Mouse (Mus musculus) mature B cell (primary cell): ENCODE measurements around the gene Zfp213.
"Not testable (repeated sequence)": the region's sequence is repeated elsewhere in the genome, so short reads cannot be mapped to it uniquely, and the experiment has no call there.

Source experiments
- in situ Hi-C: fragments of 300-500 bp; cut with MboI; formaldehyde crosslinking; loops from 2 replicates; pipeline ENCODE4 v1.14.3; 2019

The Zfp213 gene

DNA sequence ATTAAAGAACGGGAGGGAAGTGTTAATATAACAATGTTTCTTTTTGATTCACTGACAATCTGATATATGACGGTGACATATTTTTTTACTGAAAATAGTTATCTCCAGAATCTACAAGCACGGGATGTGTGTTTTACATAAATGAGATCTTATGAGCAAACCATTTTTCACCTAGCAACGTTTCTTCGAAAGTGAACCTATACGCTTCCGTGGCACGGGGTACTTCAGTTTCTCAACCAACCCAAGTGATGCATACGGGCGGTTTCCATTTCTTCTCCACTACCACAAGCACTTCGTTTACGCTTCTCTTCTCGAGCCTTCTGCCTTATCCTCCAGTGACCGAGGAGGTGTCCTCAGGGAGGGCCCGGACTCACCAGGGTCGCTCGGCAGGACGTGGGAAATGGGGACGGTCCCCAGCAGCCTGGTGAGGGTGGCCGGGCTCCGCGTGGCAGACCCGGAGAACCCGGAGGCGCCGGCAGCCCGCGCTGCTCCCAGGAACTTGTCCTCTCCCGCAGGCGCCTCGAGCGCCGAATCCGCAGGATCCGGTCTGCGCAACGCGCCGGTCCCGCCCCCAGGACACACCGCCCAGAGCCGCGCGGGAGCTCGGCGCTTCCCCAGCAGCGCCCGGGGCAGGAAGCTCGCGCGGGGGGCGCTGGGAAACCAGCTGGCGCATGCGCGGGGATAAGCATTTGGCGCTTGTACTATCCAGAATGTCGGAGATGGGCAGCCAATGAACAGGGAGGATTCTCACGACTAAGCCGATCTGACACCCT lies at the start of gene Zfp213:
TSS of gene Zfp213 (minus strand) at position 644 of the 773 bp plus-strand sequence.
- in situ Hi-C loops = loop anchor here (25.0 kb wide), 1 partner anchor 701 kb away; the partner anchor contains the start of gene Zfp945

DNA sequence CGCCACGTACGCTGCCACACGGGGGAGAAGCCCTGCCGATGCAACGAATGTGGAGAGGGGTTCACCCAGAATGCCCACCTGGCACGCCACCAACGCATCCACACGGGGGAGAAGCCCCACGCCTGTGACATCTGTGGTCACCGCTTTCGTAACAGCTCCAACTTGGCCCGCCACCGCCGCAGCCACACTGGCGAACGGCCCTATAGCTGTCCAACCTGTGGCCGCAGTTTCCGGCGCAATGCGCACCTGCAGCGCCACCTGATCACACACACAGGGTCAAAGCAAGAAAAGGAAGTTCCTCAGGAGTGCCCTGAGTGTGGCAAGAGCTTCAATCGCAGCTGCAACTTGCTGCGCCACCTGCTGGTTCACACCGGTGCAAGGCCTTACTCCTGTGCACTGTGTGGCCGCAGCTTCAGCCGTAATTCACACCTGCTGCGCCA lies 46.3 kb upstream of the Zfp213 start:
- in situ Hi-C loops = no loop called here

DNA sequence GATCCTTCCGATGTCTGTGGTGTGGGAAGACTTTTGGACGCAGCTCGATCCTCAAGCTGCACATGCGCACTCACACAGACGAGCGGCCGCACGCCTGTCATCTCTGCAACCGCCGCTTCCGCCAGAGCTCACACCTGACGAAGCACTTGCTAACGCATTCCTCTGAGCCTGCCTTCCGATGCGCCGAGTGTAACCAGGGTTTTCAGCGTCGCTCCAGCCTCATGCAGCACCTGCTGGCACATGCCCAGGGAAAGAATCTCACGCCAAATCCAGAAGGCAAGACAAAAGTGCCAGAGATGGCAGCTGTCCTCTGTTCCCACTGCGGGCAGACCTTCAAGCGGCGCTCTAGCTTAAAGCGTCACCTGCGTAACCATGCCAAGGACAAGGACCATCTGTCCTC lies 45.6 kb upstream of the Zfp213 start:
- in situ Hi-C loops = no loop called here

DNA sequence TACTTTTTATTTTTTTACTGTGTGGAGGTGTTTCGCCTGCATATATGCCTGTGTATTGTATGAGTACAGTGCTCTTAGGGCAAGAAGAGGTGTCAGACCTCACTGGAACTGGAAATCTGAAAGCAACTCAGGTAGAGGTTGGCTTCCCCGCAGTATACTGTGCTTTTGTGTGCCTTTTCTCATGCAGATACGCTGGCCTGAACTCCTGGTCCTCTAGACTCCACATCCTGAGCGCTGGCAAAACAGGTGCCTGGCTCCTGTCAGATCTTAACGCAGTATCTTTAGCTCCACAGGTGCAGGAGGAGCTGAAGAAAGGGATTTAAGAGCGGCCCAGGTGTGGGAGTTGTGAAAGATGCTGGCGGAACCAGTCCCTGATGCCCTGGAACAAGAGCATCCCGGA lies 41.2 kb upstream of the Zfp213 start:
- in situ Hi-C loops = no loop called here

DNA sequence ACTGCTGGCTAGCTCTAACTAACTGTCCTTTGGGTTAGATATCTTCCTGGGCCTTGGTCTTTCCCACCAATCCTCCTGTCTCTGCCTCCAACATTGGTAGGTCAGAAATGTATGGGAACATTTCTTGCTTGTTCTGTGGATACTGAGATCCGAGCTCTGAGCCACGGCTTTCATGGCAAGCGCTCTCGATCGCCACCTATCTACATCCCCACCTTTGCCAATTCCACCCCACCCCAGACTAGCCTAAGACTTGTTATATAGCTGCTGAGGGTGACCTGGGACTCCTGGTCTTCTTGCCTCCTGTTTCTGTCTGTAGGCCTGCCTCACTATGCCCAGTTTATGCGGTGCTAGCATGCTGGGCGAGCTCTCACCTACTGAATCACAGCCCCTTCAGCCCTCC lies 40.4 kb upstream of the Zfp213 start:
- in situ Hi-C loops = loop anchor here (5.0 kb wide), 1 partner anchor 37 kb away; no protein-coding TSS in a partner anchor

DNA sequence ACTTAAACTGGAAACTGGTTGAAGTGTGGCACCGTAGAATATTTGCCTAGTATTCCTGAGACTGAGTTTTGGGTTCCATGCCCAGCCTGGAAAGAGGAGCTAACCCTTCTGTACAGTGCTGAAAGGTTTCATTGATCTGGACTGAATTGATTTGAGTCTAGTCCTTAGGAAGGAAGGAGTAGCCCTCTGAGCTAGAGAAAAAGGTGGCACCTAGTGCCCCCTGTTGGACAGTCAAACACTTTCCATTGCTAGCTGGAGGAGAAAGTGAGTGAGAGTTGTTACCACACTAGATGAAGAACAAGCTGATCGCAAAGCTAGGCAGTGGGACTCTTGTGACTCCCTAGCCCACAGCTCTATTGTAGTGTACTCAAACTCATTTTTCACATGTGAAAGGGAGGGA lies 39.5 kb upstream of the Zfp213 start:
- in situ Hi-C loops = loop anchor here (5.0 kb wide), 1 partner anchor 36 kb away; no protein-coding TSS in a partner anchor

DNA sequence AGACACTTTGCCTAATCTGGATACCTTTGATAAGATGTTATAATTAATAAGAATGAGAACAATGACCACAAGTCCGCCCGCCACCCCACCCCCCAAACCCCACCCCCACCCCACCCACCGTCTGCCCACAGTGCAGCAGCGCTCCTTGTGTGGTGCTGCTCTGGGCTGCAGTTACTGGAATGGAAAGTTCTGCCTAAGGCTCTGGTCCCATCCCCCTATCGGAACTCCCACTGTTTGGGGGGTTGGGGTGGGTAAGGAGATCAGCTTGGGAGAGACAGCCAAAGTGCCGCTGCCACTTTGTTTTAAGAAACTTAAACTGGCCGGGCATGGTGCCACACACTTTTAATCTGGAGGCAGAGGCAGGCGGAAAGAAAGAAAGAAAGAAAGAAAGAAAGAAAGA lies 39.0 kb upstream of the Zfp213 start:
- in situ Hi-C loops = loop anchor here (5.0 kb wide), 1 partner anchor 36 kb away; no protein-coding TSS in a partner anchor

DNA sequence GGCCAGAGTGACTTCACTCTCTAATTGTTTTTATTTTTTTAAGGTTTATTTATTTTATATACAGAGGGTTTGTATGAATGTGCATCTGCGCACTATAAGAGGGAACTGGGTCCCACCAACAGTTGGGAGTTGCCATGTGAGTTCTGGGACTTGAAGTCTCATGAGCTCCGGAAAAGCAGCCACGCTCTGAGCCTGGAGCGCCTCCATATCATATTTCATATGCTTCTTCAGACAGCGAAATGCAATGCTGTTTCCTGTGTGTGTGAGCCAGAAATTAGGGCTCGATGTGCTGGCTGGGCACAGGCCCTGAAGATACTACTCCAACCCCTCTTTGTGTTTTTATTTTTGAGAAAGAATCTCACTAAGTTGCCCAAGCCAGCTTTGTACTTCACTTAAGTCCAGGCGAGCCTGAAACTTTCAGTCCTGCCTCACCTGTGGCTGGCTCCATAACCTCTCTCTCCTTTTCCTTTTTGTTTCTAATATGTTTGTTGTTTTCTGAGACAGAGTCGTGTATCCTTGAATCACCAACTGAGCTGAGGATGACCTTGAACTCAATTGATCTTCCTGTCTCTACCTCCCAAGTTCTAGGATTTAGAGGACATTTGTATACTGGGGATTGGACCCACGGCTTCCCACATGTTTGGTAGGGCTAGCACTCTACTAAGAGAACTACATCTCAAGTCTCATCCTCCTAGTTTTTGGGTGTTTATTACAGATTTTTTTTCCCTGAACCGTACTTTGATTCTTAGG lies 38.0 kb upstream of the Zfp213 start:
- in situ Hi-C loops = loop anchor here (5.0 kb wide), 1 partner anchor 35 kb away; no protein-coding TSS in a partner anchor

DNA sequence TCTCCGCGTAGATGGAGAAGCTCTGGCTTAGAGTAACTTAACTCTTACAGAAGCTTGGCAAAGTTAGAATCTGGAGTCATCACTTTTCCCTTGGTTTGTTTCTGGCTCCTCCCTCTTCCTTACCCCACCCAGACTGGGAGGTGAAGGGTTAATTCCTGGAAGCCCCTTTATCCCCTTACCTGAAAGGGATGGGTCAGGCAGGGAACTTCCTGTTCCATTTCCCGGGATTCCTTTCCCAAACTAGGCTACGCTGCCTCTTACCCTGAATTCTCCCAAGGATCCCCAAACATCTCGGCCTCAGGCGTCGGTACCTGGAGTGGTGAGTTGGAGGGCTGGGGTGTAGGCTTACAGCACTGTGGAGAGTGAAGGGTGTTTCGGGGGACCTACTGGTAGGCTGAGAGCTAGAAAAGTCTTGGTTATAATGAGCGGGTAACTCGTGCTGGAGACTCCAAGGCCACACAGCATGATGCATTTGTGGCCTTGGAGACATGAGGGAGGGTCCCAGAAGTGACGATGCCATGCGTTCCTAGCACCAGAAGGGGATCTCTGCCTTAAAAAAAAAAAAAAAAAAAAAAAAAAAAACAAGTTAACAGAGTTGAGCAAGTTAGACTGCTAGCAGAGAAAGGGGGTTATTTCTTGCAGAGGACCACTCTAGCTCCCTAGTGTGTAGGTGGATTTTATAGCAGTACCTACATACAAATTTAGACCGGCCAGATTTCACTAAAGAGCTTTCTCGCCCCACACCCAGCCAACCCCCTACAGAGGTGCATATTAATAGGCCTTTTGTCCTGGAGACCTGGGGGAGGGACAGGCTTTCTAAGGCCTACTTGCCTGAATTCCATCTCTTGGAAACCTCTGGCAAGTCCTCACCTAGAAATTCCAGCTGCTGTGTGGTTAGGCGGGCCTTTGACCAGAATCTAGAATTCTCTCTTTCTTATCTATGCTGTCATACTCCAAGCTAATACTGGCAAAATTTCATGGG lies 36.9 kb upstream of the Zfp213 start, which contains the start of gene Zscan10:
TSS of gene Zscan10 (plus strand) at position 216 of the 982 bp plus-strand sequence.
- in situ Hi-C loops = loop anchor here (5.0 kb wide), 1 partner anchor 34 kb away; no protein-coding TSS in a partner anchor

DNA sequence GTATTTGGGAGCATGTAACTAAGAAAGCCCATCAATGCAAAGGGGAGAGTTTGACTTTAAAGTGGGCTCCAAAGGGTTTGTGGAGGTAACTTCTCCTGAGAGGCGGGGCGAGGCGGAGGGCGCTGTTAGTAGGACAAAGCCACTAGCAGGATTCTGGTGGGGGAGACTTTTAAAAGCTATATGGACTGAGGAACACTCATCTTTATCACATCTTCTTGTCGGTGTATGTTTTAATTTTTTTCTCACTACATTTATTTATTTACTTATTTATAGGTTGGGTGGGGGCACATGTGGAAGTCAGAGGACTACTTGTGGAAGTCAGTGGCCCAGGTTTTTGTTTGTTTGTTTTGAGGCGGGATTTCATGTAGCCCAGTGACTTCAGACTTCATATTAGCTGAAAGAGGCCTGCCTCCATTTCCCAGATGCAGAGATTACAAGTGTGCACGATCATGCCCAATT lies 35.6 kb upstream of the Zfp213 start:
- in situ Hi-C loops = loop anchor here (5.0 kb wide), 1 partner anchor 32 kb away; no protein-coding TSS in a partner anchor

DNA sequence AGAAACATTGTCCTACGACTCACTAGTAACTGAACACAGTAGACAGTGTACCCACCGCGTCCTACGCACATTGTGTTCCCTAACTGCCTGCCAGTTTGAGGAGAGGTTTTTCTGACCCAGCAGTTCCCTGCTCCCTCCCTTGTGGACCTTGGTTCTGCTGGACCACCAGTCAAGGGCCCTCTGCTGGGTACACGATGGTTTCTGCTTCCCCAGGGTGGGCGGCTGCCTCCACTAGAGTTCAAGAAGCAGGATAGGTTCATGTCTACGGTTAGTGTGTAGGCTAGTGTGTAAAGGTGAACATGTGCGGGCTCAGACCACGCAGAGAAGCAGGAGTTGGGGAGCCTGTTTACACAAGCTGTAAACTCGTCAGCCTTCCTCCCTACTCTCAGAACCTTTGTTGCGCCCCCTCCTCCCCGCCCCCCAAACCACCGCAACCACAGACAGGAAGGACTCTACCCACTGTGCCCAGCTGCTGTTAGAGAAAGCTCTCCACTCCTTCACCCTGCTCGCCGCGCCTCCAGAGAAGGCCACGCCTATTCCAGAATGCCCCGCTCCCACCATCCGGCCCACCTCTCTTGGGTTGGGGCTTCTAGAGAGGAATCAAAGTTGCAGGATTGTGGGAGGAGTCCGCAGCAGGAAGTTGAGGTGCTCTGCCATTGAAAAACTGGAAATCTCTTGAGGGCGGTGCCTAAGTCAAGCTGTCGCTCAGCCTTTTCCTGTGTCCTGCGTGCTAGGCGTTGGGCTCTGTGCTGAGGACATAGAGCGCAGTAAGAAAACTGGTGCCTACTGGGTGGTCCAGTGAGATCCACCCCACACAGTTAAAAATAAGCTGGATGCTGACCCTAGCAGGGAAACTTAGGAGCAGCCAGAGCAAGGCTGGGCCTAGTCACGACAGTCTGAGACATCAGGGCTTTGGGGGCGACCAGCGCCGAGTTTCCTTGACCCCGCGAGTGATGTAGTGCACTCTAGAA lies 34.8 kb upstream of the Zfp213 start, which contains the start of gene Zfp13:
TSS of gene Zfp13 (minus strand) at position 906 of the 971 bp plus-strand sequence.
- in situ Hi-C loops = no loop called here

DNA sequence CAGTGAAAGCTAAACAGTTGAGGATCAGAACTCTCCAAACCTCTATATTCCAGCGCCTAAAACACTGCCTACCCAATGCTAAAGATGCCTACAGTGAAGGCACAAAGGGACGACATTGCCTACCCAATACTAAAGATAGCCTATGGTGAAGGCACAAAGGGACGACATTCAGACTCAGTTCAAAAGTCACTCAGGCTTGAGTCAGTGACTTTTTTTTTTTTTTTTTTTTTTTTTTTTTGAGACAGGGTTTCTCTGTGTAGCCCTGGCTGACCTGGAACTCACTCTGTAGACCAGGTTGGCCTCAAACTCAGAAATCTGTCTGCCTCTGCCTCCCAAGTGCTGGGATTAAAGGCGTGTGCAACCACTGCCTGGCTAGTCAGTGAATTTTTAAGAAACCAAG lies 31.1 kb upstream of the Zfp213 start:
- in situ Hi-C loops = not testable (repeated sequence)

DNA sequence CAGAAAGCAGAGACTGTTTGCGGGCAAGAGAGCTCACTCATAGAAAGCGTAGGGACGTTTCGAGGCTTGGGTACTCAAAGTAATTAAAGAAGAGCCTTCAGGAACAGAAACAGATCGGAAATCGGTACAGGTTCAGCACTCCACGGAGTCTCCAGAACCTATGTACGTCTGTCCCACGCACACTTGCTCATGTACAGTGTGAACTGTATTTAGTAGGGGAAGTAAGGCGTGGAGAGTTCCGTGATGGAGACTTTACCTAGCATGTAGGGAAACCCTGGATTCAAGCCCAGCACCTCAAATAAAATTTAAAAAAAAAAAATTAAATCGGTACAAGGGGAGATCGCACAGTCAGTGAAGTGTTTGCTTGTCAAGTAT lies 28.9 kb upstream of the Zfp213 start:
- in situ Hi-C loops = no loop called here

DNA sequence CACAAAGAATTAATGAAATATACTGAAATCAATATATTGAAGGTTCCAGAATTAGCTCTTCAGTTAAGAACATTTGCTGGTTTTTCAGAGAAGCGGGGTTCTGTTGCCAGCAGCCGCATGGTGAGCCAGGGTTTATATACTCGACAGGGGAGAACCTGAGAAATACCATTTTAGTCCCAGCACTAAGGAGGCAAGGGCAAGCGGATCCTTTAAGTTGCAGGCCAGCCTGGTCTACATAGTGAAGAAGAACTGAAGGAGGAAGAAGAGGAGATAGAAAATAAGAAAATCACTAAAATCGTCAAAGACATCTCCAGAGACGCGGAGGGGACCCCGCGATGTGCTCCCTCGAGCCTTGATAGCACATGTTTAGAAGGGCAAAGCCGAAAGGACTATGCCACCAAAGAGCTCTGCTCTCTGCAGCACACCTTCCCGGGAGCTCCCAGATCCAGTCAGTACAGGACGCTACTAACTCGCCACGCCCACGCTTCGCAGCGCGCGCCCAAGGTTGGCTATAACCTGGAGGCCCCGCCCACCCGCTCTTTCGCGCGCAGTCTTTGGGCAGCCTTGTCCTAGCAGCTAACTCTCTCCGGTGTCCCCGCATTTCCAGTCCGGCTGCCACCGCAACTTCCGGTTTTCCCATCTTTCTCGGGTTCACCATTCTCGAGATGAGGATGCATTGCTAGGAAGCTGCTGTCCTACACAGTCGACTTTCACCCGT lies 28.3 kb upstream of the Zfp213 start:
- in situ Hi-C loops = no loop called here

DNA sequence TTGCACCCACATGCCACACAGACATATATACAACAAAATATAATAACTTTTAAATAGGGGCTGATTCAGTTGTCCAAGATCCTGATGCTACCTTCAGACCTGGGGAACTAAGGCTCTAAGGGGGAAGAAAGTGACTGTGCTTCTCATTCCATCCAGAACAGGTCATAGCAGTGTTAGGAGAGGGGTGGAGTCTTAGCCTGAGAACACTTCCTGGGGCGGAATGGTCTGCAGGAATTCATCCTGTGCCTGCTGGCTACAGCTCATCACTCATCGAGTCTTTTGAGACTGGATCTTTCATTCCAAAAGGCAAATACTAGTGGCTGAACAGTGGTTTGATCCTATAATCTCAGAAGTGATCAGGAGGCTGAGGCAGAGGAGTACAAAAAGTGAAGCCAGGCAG lies 23.2 kb upstream of the Zfp213 start:
- in situ Hi-C loops = no loop called here

DNA sequence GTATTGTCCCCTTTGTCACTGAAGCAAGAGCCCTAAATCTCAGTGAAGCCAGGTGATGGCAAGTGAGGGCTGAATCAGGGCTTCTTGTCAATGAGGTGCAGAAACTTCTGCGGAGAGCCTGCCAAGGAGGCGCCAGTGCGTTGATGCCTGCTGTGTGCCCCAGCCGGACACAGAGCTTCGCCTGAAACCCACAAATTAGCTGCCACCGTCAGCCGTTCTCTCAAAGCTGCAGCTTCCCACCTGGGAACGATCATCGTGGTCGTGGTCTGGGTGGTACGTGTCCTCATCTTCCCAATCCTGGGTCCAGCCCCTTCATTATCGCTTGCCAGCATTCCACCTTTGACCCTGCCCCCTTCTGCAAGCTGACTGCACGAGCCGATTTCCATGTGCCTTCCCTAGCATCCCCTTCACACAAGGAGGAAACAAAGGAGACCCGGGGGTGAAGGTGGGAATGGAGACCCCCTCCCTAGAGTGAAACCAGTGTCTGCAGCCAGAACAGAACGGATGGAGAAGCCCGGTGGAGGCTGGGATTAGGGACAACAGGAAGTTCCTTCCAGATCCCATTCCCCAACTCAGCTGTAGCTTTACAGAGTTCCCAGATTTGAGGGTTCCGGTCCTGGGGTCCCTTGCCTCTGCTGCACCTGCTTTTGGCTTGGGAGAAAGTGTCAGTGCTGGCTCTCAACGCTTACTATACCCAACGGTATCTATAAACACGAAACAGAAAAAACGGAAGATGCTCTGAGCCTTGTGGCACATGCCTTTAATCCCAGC lies 21.9 kb upstream of the Zfp213 start:
- in situ Hi-C loops = no loop called here

DNA sequence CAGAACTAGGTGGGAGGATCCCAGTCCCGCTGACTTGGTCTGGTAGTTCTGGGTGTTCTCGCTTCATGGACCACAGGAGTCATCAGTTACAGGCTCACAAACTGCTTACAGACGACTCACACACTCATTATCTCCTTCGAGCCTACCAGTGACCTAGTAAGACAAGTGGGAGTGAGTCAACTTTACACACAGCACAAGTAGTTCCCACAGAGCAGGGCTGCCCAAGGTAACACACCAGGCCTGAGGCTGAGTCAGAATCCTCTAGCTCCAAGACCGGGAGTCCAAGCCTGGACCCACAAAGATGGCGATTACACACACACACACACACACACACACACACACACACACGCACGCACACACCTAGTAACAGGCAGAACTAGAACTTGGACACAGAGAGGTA lies 20.7 kb upstream of the Zfp213 start:
- in situ Hi-C loops = no loop called here

DNA sequence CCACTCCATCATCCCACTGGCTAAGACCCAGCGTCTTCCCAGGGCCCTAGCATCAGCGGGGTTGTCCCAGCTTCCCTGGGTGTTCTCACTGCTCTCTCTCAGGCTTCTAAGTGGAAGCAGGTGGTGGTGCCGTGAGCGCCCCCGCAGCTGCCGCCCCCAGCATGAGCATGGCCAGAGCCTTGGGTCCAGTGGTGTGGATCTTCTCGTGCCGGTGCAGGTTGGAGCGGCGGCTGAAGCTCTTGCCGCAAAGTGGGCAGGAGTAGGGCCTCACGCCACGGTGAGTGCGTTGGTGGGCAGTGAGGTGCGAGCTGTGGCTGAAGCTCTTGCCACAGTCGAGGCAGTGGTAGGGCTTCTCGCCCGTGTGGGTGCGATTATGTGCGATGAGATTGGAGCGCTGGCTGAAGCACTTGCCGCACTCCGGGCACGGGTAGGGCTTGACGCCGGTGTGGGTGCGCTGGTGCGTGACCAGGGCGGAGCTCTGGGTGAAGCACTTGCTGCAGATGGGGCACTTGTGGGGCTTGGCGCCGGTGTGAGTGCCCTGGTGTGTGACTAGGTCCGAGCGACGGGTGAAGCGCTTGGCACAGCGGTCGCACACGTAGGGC lies 12.0 kb upstream of the Zfp213 start:
- in situ Hi-C loops = no loop called here
